Mouse (Mus musculus): ENCODE measurements at regions not wholly inside any gene's neighbourhood (a gene's known extent, or its start where the extent isn't known, plus 50 kb on each side); places are given as distances from the start of the nearest gene placed in this dataset.
"Not testable (repeated sequence)": the region's sequence is repeated elsewhere in the genome, so short reads cannot be mapped to it uniquely, and the experiment has no call there.

GRCm38 (mm10) chr9:9311627-9312265 lies 72.8 kb upstream of the Arhgap42 start:
- Histone ChIP-seq H3K27me3 (ENCODE audit: control insufficient read depth, insufficient read depth, low read length) (no peaks in the 10 kb centered on the region), H3K9ac (ENCODE audit: low read length) (no peak overlapping the region), H3K4me1 (ENCODE audit: control insufficient read depth, insufficient read depth, low read length) (no peaks in the 10 kb centered on the region), H3K27ac (replicated peaks; ENCODE audit: low read depth, low read length) (no peak overlapping the region), H3K4me2 (ENCODE audit: low read depth, severe bottlenecking) (no peak overlapping the region), H3K36me3 (ENCODE audit: control insufficient read depth, insufficient read depth, low read length) (no peaks in the 10 kb centered on the region), H3K4me3 (ENCODE audit: low read depth, low read length) (no peak overlapping the region), H3K9me3 (ENCODE audit: control insufficient read depth, low read length) (no peaks in the 10 kb centered on the region)
- ATAC-seq (ENCODE audit: insufficient number of reproducible peaks, low FRiP score, low TSS enrichment, low read depth): no peak
- 80% methylated on average over 2 of the region's 2 CpGs for WGBS
- DNase-seq (ENCODE audit: low spot score): no peak

GRCm38 (mm10) chr9:9311040-9311583 lies 72.2 kb upstream of the Arhgap42 start:
- H3K4me3 ChIP-seq (ENCODE audit: low read depth, low read length); ATAC-seq (ENCODE audit: insufficient number of reproducible peaks, low FRiP score, low TSS enrichment, low read depth); H3K4me1 ChIP-seq (ENCODE audit: control insufficient read depth, insufficient read depth, low read length); H3K36me3 ChIP-seq (ENCODE audit: control insufficient read depth, insufficient read depth, low read length); H3K27me3 ChIP-seq (ENCODE audit: control insufficient read depth, insufficient read depth, low read length); H3K27ac ChIP-seq (replicated peaks; ENCODE audit: low read depth, low read length); H3K9ac ChIP-seq (ENCODE audit: low read length); H3K9me3 ChIP-seq (ENCODE audit: control insufficient read depth, low read length); H3K4me2 ChIP-seq (ENCODE audit: low read depth, severe bottlenecking); DNase-seq (ENCODE audit: low spot score): not testable (repeated sequence)
- 85% methylated on average over 6 of the region's 6 CpGs for WGBS

GRCm38 (mm10) chr9:9290767-9291166 lies 51.9 kb upstream of the Arhgap42 start:
- 20% methylated on average over 3 of the region's 3 CpGs for WGBS

GRCm38 (mm10) chr9:9289570-9289969 lies 50.7 kb upstream of the Arhgap42 start:
- Histone ChIP-seq H3K27ac (replicated peaks; ENCODE audit: low read depth, low read length) (no peak overlapping the region), H3K9me3 (ENCODE audit: control insufficient read depth, low read length) (no peaks in the 10 kb centered on the region), H3K9ac (ENCODE audit: low read length) (no peak overlapping the region), H3K4me1 (ENCODE audit: control insufficient read depth, insufficient read depth, low read length) (no peaks in the 10 kb centered on the region), H3K4me2 (ENCODE audit: low read depth, severe bottlenecking) (no peak overlapping the region), H3K4me3 (ENCODE audit: low read depth, low read length) (no peak overlapping the region), H3K36me3 (ENCODE audit: control insufficient read depth, insufficient read depth, low read length) (no peaks in the 10 kb centered on the region), H3K27me3 (ENCODE audit: control insufficient read depth, insufficient read depth, low read length) (no peaks in the 10 kb centered on the region)
- 83% methylated on average over 6 of the region's 6 CpGs for WGBS
- ATAC-seq (ENCODE audit: insufficient number of reproducible peaks, low FRiP score, low TSS enrichment, low read depth): no peak
- no peak for DNase-seq (ENCODE audit: low spot score)

More at GRCm38 (mm10) chr9:9290767-9291166, 51.9 kb upstream of the Arhgap42 start:
- H3K9ac ChIP-seq (ENCODE audit: low read length): no peak overlapping the region
- H3K9me3 ChIP-seq (ENCODE audit: control insufficient read depth, low read length): no peaks in the 10 kb centered on the region
- H3K4me1 ChIP-seq (ENCODE audit: control insufficient read depth, insufficient read depth, low read length): no peaks in the 10 kb centered on the region
- no peaks in the 10 kb centered on the region for H3K27me3 ChIP-seq (ENCODE audit: control insufficient read depth, insufficient read depth, low read length)
- no peak overlapping the region for H3K4me3 ChIP-seq (ENCODE audit: low read depth, low read length)
- ATAC-seq (ENCODE audit: insufficient number of reproducible peaks, low FRiP score, low TSS enrichment, low read depth): no peak
- H3K36me3 ChIP-seq (ENCODE audit: control insufficient read depth, insufficient read depth, low read length): no peaks in the 10 kb centered on the region
- no peak overlapping the region for H3K27ac ChIP-seq (replicated peaks; ENCODE audit: low read depth, low read length)
- no peak for DNase-seq (ENCODE audit: low spot score)
- no peak overlapping the region for H3K4me2 ChIP-seq (ENCODE audit: low read depth, severe bottlenecking)

All from limb, embryonic 11.5 days (tissue).